Mouse (Mus musculus): ENCODE data around the gene Guk1. TPM values are rescaled to one million over a fixed set of nuclear protein-coding genes. Genes with fewer than 3 reads are reported as not detected.

Guk1 gene
- polyA plus RNA-seq, 1 experiment from 2014 or later: 114 TPM

- DNase-seq (ENCODE audit: low spot score) (peak; percentile 96), ATAC-seq (ENCODE audit: low read depth) (peak; percentile 87)
- Histone ChIP-seq H3K4me2 (ENCODE audit: low read depth, low read length) (peak within 1 kb of the TSS; percentile 79), H3K4me3 (ENCODE audit: low read depth, low read length) (peak within 1 kb of the TSS; percentile 91), H3K9ac (ENCODE audit: low read depth, low read length) (peak within 1 kb of the TSS; percentile 93), H3K36me3 (ENCODE audit: control insufficient read depth, insufficient read depth, low read length) (peaks cover 67% of the 10 kb centered on the region), H3K27me3 (replicated peaks; ENCODE audit: control insufficient read depth, insufficient read depth, low read length) (no peaks in the 10 kb centered on the region), H3K4me1 (ENCODE audit: control insufficient read depth, insufficient read depth, low read length) (no peaks in the 10 kb centered on the region; the same call in 1 of the 2 replicates), H3K9me3 (ENCODE audit: control insufficient read depth, low read length) (no peaks in the 10 kb centered on the region), H3K27ac (replicated peaks; ENCODE audit: low read depth, low read length) (peak within 1 kb of the TSS; percentile 94)
- WGBS: 0% methylated on average over 48 of the region's 67 CpGs
Measured at GRCm38 (mm10) chr11:59208153-59208831, 16.3 kb upstream of the Guk1 start, which contains the start of gene 2310033P09Rik. Gene 2310033P09Rik, plus strand, starts transcription at chr11:59208321.

- H3K36me3 ChIP-seq (ENCODE audit: control insufficient read depth, insufficient read depth, low read length): peaks cover 28% of the 10 kb centered on the region
- peak within 1 kb of the TSS; percentile 81 for H3K9ac ChIP-seq (ENCODE audit: low read depth, low read length)
Measured at GRCm38 (mm10) chr11:59202081-59202995, 10.3 kb upstream of the Guk1 start, which contains the start of gene Mrpl55. Gene Mrpl55, plus strand, starts transcription at chr11:59202486.

GRCm38 (mm10) chr11:59201216-59202002, 9.4 kb upstream of the Guk1 start:
- peak overlapping the region; percentile 95 for H3K4me2 ChIP-seq (ENCODE audit: low read depth, low read length)
- 33% methylated on average over 16 of the region's 16 CpGs for WGBS
- H3K9ac ChIP-seq (ENCODE audit: low read depth, low read length): peak overlapping the region; percentile 81
- no peaks in the 10 kb centered on the region for H3K9me3 ChIP-seq (ENCODE audit: control insufficient read depth, low read length)
- no peaks in the 10 kb centered on the region for H3K27me3 ChIP-seq (replicated peaks; ENCODE audit: control insufficient read depth, insufficient read depth, low read length)
- DNase-seq (ENCODE audit: low spot score) (no peak), ATAC-seq (ENCODE audit: low read depth) (no peak)
- peaks cover 7% of the 10 kb centered on the region; the same call in 1 of the 2 replicates for H3K4me1 ChIP-seq (ENCODE audit: control insufficient read depth, insufficient read depth, low read length)
- peak overlapping the region; percentile 68 for H3K27ac ChIP-seq (replicated peaks; ENCODE audit: low read depth, low read length)
- H3K36me3 ChIP-seq (ENCODE audit: control insufficient read depth, insufficient read depth, low read length): peaks cover 25% of the 10 kb centered on the region
- peak overlapping the region; percentile 86 for H3K4me3 ChIP-seq (ENCODE audit: low read depth, low read length)

More at GRCm38 (mm10) chr11:59202081-59202995, 10.3 kb upstream of the Guk1 start, which contains the start of gene Mrpl55:
- H3K4me2 ChIP-seq (ENCODE audit: low read depth, low read length): peak within 1 kb of the TSS; percentile 95
- WGBS: under 1% methylated on average over 62 of the region's 63 CpGs
- H3K27ac ChIP-seq (replicated peaks; ENCODE audit: low read depth, low read length): peak within 1 kb of the TSS; percentile 68
- H3K27me3 ChIP-seq (replicated peaks; ENCODE audit: control insufficient read depth, insufficient read depth, low read length): no peaks in the 10 kb centered on the region
- DNase-seq (ENCODE audit: low spot score): peak; percentile 97
- ATAC-seq (ENCODE audit: low read depth): peak; percentile 94
- H3K4me3 ChIP-seq (ENCODE audit: low read depth, low read length): peak within 1 kb of the TSS; percentile 86
- peaks cover 7% of the 10 kb centered on the region; the same call in 1 of the 2 replicates for H3K4me1 ChIP-seq (ENCODE audit: control insufficient read depth, insufficient read depth, low read length)
- no peaks in the 10 kb centered on the region for H3K9me3 ChIP-seq (ENCODE audit: control insufficient read depth, low read length)

GRCm38 (mm10) chr11:59196230-59196629, 4.2 kb upstream of the Guk1 start:
- H3K27me3 ChIP-seq (replicated peaks; ENCODE audit: control insufficient read depth, insufficient read depth, low read length): no peaks in the 10 kb centered on the region
- H3K4me1 ChIP-seq (ENCODE audit: control insufficient read depth, insufficient read depth, low read length): peaks cover 3% of the 10 kb centered on the region; the same call in 1 of the 2 replicates
- ATAC-seq (ENCODE audit: low read depth): no peak
- DNase-seq (ENCODE audit: low spot score): no peak
- no peak overlapping the region for H3K27ac ChIP-seq (replicated peaks; ENCODE audit: low read depth, low read length)
- no peak overlapping the region for H3K4me2 ChIP-seq (ENCODE audit: low read depth, low read length)
- H3K9ac ChIP-seq (ENCODE audit: low read depth, low read length): no peak overlapping the region
- H3K36me3 ChIP-seq (ENCODE audit: control insufficient read depth, insufficient read depth, low read length): peaks cover 2% of the 10 kb centered on the region; the same call in 1 of the 2 replicates
- no peak overlapping the region for H3K4me3 ChIP-seq (ENCODE audit: low read depth, low read length)
- no peaks in the 10 kb centered on the region for H3K9me3 ChIP-seq (ENCODE audit: control insufficient read depth, low read length)

- WGBS: under 1% methylated on average over 19 of the region's 59 CpGs
Measured at GRCm38 (mm10) chr11:59191231-59192058, 567 bp downstream of the Guk1 start.

GRCm38 (mm10) chr11:59187706-59188105, 4.3 kb downstream of the Guk1 start:
- Histone ChIP-seq H3K36me3 (ENCODE audit: control insufficient read depth, insufficient read depth, low read length) (peaks cover 36% of the 10 kb centered on the region), H3K4me2 (ENCODE audit: low read depth, low read length) (no peak overlapping the region), H3K27me3 (replicated peaks; ENCODE audit: control insufficient read depth, insufficient read depth, low read length) (no peaks in the 10 kb centered on the region), H3K4me3 (ENCODE audit: low read depth, low read length) (no peak overlapping the region), H3K27ac (replicated peaks; ENCODE audit: low read depth, low read length) (no peak overlapping the region), H3K4me1 (ENCODE audit: control insufficient read depth, insufficient read depth, low read length) (no peaks in the 10 kb centered on the region), H3K9me3 (ENCODE audit: control insufficient read depth, low read length) (no peaks in the 10 kb centered on the region), H3K9ac (ENCODE audit: low read depth, low read length) (no peak overlapping the region)
- ATAC-seq (ENCODE audit: low read depth) (no peak), DNase-seq (ENCODE audit: low spot score) (no peak)
- WGBS: 77% methylated on average over 6 of the region's 6 CpGs

More at GRCm38 (mm10) chr11:59191231-59192058, 567 bp downstream of the Guk1 start:
- Histone ChIP-seq H3K27ac (replicated peaks; ENCODE audit: low read depth, low read length) (peak overlapping the region; percentile 85), H3K9me3 (ENCODE audit: control insufficient read depth, low read length) (no peaks in the 10 kb centered on the region), H3K36me3 (ENCODE audit: control insufficient read depth, insufficient read depth, low read length) (0 out of 2 replicates have a peak, but pooled peaks cover 2% of the 10 kb centered on the region), H3K4me3 (ENCODE audit: low read depth, low read length) (peak overlapping the region; percentile 63), H3K4me1 (ENCODE audit: control insufficient read depth, insufficient read depth, low read length) (no peaks in the 10 kb centered on the region), H3K27me3 (replicated peaks; ENCODE audit: control insufficient read depth, insufficient read depth, low read length) (no peaks in the 10 kb centered on the region), H3K9ac (ENCODE audit: low read depth, low read length) (peak overlapping the region; percentile 78), H3K4me2 (ENCODE audit: low read depth, low read length) (peak overlapping the region; percentile 63)
- DNase-seq (ENCODE audit: low spot score) (no peak), ATAC-seq (ENCODE audit: low read depth) (peak; percentile 97)

- Histone ChIP-seq H3K36me3 (ENCODE audit: control insufficient read depth, insufficient read depth, low read length) (peaks cover 36% of the 10 kb centered on the region), H3K4me3 (ENCODE audit: low read depth, low read length) (no peak overlapping the region), H3K27me3 (replicated peaks; ENCODE audit: control insufficient read depth, insufficient read depth, low read length) (no peaks in the 10 kb centered on the region), H3K9ac (ENCODE audit: low read depth, low read length) (no peak overlapping the region), H3K27ac (replicated peaks; ENCODE audit: low read depth, low read length) (no peak overlapping the region), H3K4me2 (ENCODE audit: low read depth, low read length) (no peak overlapping the region), H3K9me3 (ENCODE audit: control insufficient read depth, low read length) (no peaks in the 10 kb centered on the region), H3K4me1 (ENCODE audit: control insufficient read depth, insufficient read depth, low read length) (no peaks in the 10 kb centered on the region)
- DNase-seq (ENCODE audit: low spot score) (no peak), ATAC-seq (ENCODE audit: low read depth) (no peak)
- WGBS: 62% methylated on average over 5 of the region's 5 CpGs
Measured at GRCm38 (mm10) chr11:59185490-59185889, 6.5 kb downstream of the Guk1 start.

All from embryonic facial prominence, embryonic 14.5 days (tissue).